Mouse (Mus musculus): ENCODE data around the gene Abcg2. TPM values are rescaled to one million over a fixed set of nuclear protein-coding genes. Genes with fewer than 3 reads are reported as not detected.

Abcg2 gene
- total RNA-seq, 2 experiments from 2014 or later: 33.9 to 34.1 TPM

- intact Hi-C loops (cut with DNase I): no loop called here
- no peak for DNase-seq
These were observed 150.8 kb downstream of the Abcg2 start for GRCm38 (mm10) chr6:58735090-58735489.

Other genes with a start within 250 kb of the Abcg2 start
- not detected for gene Vmn1r30, start 141.1 kb upstream of the Abcg2 start, total RNA-seq (2021)
- not detected for gene Vmn1r31, start 109.2 kb upstream of the Abcg2 start, total RNA-seq (2021)
- 10 to 100 TPM; 77.2 to 78.4 TPM for gene Herc3, start 246.9 kb downstream of the Abcg2 start, total RNA-seq (2021)

Data from heart, postnatal 14 days (tissue).